Mouse (Mus musculus) megakaryocyte, embryonic 14.5 days (primary cell): ENCODE results near the gene Mras. TPM values are rescaled to one million over a fixed set of nuclear protein-coding genes. Genes with fewer than 3 reads are reported as not detected.

Experiments used
- H3K27me3 ChIP-seq: replicated peaks from 2 replicates; pipeline ENCODE3; 2012; ENCODE audit warnings: inconsistent platforms
- H3K36me3 ChIP-seq: replicated peaks from 2 replicates; pipeline ENCODE3; 2012; ENCODE audit warnings: low read length, inconsistent platforms, mixed read lengths
- H3K4me1 ChIP-seq: 2 replicates; pipeline ENCODE4 v1.6.1; 2012; ENCODE audit warnings: inconsistent platforms
- H3K4me3 ChIP-seq: replicated peaks from 2 replicates; pipeline ENCODE3; 2012; ENCODE audit warnings: moderate library complexity, mild to moderate bottlenecking, inconsistent platforms
- H3K9me3 ChIP-seq: 2 replicates; pipeline ENCODE4 v1.6.1; 2012; ENCODE audit warnings: inconsistent platforms
- FLI1 ChIP-seq: IDR thresholded peaks from 2 replicates; pipeline ENCODE4 v1.6.1; 2012; ENCODE audit warnings: low read length, inconsistent platforms, mixed read lengths
- GATA1 ChIP-seq: IDR thresholded peaks from 3 replicates; pipeline ENCODE4 v1.6.1; 2012; ENCODE audit warnings: mixed read lengths, low read length, inconsistent platforms, borderline replicate concordance
- polyA plus RNA-seq: library from polyadenylated mRNA; stranded (reverse); fragments of >175 nt; gene quantifications from 2 replicates; pipeline ENCODE4 v1.2.3, GENCODE M21; 2012; ENCODE audit warnings: low replicate concordance; ENCODE audit not compliant: insufficient read depth

Mras gene
- polyA plus RNA-seq, 1 experiment = 0.09 TPM

DNA sequence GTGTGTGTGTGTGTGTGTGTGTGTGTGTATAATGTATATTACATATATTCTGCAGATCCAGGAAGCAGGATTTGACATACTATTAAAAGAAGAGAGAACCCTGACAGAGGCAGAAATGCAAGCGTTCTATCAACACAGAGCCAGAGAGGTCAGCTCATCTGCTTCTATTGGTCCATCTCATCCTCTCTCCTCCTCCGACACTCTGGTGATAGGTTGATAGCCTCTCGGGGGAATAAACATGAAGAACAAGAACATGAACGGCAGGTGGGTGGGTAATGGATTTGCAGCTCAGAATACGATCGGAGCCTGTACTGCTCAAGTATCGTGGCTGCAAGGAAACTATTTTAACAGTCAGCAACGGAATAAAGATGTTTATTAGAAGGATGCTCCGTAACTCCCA, 31.4 kb upstream of the Mras start:
- Histone ChIP-seq H3K4me3 (no peak overlapping the region), H3K9me3 (no peaks in the 10 kb centered on the region), H3K4me1 (peaks cover 16% of the 10 kb centered on the region), H3K27me3 (peaks cover 31% of the 10 kb centered on the region), H3K36me3 (no peaks in the 10 kb centered on the region)
- TF ChIP-seq FLI1 = no peak
- no peak for TF ChIP-seq GATA1

- Histone ChIP-seq H3K36me3 (no peaks in the 10 kb centered on the region), H3K9me3 (no peaks in the 10 kb centered on the region), H3K27me3 (peaks cover 42% of the 10 kb centered on the region), H3K4me1 (peaks cover 12% of the 10 kb centered on the region), H3K4me3 (no peak overlapping the region)
- TF ChIP-seq FLI1 (no peak), GATA1 (no peak)
Measured at GRCm38 (mm10) chr9:99464876-99465275, 27.7 kb upstream of the Mras start.

- Histone ChIP-seq H3K36me3 (no peaks in the 10 kb centered on the region), H3K27me3 (peaks cover 46% of the 10 kb centered on the region), H3K9me3 (no peaks in the 10 kb centered on the region), H3K4me1 (peaks cover 5% of the 10 kb centered on the region; the same call in 1 of the 2 replicates), H3K4me3 (no peak overlapping the region)
- TF ChIP-seq FLI1 (no peak), GATA1 (no peak)
Measured at GRCm38 (mm10) chr9:99459730-99460129, 22.5 kb upstream of the Mras start.

GRCm38 (mm10) chr9:99458529-99459208, 21.5 kb upstream of the Mras start:
- H3K4me3 ChIP-seq = peak overlapping the region; percentile 11
- H3K4me1 ChIP-seq = peaks cover 5% of the 10 kb centered on the region; the same call in 1 of the 2 replicates
- no peaks in the 10 kb centered on the region for H3K9me3 ChIP-seq
- H3K27me3 ChIP-seq = peaks cover 46% of the 10 kb centered on the region
- no peak for TF ChIP-seq FLI1
- TF ChIP-seq GATA1 = no peak
- no peaks in the 10 kb centered on the region for H3K36me3 ChIP-seq

GRCm38 (mm10) chr9:99454211-99454610, 17.0 kb upstream of the Mras start:
- TF ChIP-seq FLI1 (no peak), GATA1 (no peak)
- Histone ChIP-seq H3K9me3 (no peaks in the 10 kb centered on the region), H3K4me3 (no peak overlapping the region), H3K4me1 (peaks cover 7% of the 10 kb centered on the region; the same call in 1 of the 2 replicates), H3K36me3 (no peaks in the 10 kb centered on the region), H3K27me3 (peaks cover 50% of the 10 kb centered on the region)

DNA sequence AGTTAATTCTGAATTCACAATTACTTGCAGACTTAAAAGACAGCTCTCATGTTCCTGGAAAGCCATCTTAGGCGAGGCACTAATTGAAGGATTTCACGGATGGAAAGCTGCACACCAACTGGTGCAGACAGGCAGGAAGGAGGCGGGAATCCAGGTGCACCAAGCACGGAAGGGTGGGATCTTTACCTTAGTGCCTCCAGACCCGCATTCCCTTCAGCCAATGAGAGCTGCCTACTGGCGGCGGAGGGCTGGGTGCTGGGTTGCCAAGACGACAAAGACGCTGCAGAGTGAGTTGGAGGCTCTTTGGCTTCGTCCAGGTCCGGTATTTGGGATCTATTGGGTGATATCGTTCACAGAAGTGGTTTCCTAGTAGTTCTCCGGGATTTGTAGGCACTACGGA, 14.0 kb upstream of the Mras start, which contains the start of gene Nme9:
Gene Nme9 (plus strand): TSS at position 315 of the 400 bp plus-strand sequence.
- Histone ChIP-seq H3K9me3 (no peaks in the 10 kb centered on the region), H3K36me3 (no peaks in the 10 kb centered on the region), H3K4me3 (peak within 1 kb of the TSS; percentile 60), H3K4me1 (peaks cover 7% of the 10 kb centered on the region; the same call in 1 of the 2 replicates), H3K27me3 (peaks cover 41% of the 10 kb centered on the region)
- TF ChIP-seq FLI1 (no peak), GATA1 (no peak)

DNA sequence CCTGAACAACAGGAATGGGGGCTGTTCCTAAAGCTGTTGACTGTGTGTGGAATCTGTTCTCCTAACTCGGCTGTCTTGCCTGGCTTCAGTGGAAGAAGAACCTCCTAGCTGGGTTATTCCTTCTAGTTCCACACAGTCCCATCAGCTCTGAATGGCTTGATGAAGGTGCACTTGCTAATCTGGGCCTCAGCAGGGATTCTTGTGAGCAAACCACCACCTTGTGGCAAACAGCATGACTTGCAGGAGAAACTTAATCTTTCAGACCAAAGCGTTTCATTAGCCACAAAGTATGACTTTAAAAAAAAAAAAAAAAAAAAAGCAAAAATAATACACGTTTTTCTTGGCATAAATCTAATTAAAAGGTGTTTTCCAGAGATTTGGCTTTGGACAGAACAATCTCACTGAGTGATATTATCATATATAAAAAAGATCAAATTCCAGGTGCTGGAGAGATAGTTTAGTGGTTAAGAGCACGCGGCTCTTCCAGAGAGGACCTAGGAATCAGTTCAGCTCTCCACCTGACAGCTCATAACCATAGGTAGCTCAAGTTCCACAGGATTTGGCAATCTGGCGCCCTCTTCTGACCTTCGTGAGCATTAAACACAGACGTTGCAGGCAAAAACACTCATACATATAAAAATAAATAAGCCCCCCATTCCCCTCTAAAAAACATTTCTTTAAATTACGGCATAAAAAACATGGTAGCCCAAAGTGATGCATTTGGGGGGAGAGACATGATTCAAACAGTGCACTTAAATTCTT, 12.9 kb upstream of the Mras start:
- no peak for TF ChIP-seq GATA1
- no peak for TF ChIP-seq FLI1
- no peaks in the 10 kb centered on the region for H3K9me3 ChIP-seq
- H3K36me3 ChIP-seq = no peaks in the 10 kb centered on the region
- H3K4me1 ChIP-seq = peaks cover 7% of the 10 kb centered on the region; the same call in 1 of the 2 replicates
- H3K4me3 ChIP-seq = no peak overlapping the region
- H3K27me3 ChIP-seq = peaks cover 42% of the 10 kb centered on the region

DNA sequence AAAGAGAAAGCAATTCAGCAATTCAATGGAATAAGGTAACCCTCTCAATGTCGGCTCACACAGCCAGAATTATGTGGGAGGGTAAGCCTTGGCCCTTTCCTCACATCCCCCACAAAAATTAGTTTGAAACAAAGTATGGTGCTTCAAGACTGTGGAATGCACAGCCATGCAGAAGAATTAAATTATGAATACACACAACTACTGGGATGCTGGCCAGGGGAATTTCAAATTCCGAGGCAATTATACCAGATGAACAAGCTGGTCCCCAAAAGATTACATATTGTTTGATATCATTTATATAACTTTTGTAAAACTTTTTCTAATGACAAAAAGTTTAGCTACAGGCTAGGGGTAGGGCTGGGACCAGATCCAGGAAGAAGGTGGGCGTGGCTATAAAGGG, 10.1 kb upstream of the Mras start:
- no peak overlapping the region for H3K4me3 ChIP-seq
- H3K36me3 ChIP-seq = no peaks in the 10 kb centered on the region
- no peak for TF ChIP-seq GATA1
- no peak for TF ChIP-seq FLI1
- no peaks in the 10 kb centered on the region for H3K9me3 ChIP-seq
- peaks cover 7% of the 10 kb centered on the region; the same call in 1 of the 2 replicates for H3K4me1 ChIP-seq
- H3K27me3 ChIP-seq = peaks cover 36% of the 10 kb centered on the region

DNA sequence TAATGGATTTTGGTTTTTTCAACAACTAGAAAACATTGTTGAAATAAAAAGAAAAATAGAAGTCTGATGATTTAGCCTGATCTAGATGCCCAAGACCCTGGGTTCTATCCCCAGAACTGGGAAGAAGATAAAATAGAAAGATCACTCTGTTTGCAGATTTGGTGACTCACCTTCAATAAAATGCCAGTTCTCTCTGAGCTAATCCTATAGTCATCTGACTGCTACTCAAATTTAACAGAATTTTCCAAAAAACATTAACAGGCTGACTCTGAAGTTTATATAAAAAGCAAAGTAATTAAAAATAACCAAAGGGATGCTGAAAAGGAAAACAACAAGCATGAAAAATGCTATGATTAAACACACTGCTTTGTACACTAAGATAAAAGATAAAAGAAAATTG, 9.1 kb upstream of the Mras start:
- Histone ChIP-seq H3K4me1 (peaks cover 13% of the 10 kb centered on the region; the same call in 1 of the 2 replicates), H3K9me3 (no peaks in the 10 kb centered on the region), H3K27me3 (peaks cover 35% of the 10 kb centered on the region), H3K36me3 (no peaks in the 10 kb centered on the region), H3K4me3 (no peak overlapping the region)
- TF ChIP-seq FLI1 = no peak
- TF ChIP-seq GATA1 = no peak

DNA sequence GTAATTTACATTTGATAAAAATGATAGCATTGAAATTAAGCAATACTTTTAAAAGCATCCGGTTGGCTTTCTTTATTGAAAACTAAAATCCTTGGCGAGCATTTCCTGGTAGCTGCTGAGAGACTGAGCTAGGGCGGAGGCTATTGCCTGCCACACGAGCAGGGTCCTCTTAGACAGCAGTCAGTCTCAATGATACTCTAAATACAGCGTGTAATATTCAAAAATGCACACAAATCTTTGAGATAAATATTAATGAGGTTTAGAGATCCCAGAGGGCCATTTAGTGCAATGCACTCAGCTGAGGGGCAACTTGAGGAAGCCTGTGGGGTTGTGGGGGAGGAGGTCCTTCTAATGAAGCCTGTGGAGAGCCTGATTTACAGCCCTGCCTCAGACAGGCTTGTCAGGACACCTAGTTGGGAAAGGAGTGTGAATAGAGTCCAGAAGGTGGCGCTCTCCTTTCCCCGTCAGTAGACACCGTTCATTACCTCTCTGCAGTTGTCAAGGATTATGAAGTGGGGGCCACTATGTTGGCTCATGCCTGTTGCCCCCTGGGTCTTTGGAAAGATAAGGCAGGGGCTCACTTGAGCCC, 7.5 kb upstream of the Mras start:
- Histone ChIP-seq H3K27me3 (peaks cover 34% of the 10 kb centered on the region), H3K9me3 (no peaks in the 10 kb centered on the region), H3K36me3 (no peaks in the 10 kb centered on the region), H3K4me3 (no peak overlapping the region), H3K4me1 (peaks cover 7% of the 10 kb centered on the region; the same call in 1 of the 2 replicates)
- TF ChIP-seq GATA1 = no peak
- TF ChIP-seq FLI1 = no peak
